Mouse (Mus musculus) CH12.LX (cell line): ENCODE results near the gene Ace. TPM values are rescaled to one million over a fixed set of nuclear protein-coding genes. Genes with fewer than 3 reads are reported as not detected.

ENCODE experiments used
- DNase-seq: peaks from one replicate; pipeline ENCODE4 v3.0.0-alpha.2; 2013; ENCODE audit errors: extremely low read depth
- H3K27ac ChIP-seq: 2 replicates; pipeline ENCODE4 v1.5.1; 2012; ENCODE audit warnings: low read depth, mild to moderate bottlenecking, control low read depth, moderate library complexity; ENCODE audit not compliant: insufficient read depth
- H3K27me3 ChIP-seq: replicated peaks from 2 replicates; pipeline ENCODE3; 2012; ENCODE audit warnings: inconsistent platforms
- H3K36me3 ChIP-seq, 2 experiments: replicated peaks in 1 of 2; 2 replicates each; pipeline versions ENCODE3 to v1.6.1; 2012; ENCODE audit warnings: inconsistent platforms in 1 of 2, low read length in 1 of 2, mild to moderate bottlenecking in 1 of 2, mixed read lengths in 1 of 2, moderate library complexity in 1 of 2; ENCODE audit not compliant: control insufficient read depth in 1 of 2, insufficient read depth in 1 of 2
- H3K4me1 ChIP-seq, 2 experiments: 2 replicates each; pipeline ENCODE4 v1.6.1; 2012; ENCODE audit warnings: inconsistent platforms in 1 of 2, moderate library complexity in 1 of 2; ENCODE audit not compliant: insufficient read depth in 2 of 2, control insufficient read depth in 1 of 2
- H3K4me2 ChIP-seq: 2 replicates; pipeline ENCODE4 v1.6.1; 2012; ENCODE audit warnings: low read depth, mild to moderate bottlenecking, control low read depth; ENCODE audit not compliant: poor library complexity, insufficient read depth, severe bottlenecking
- H3K4me3 ChIP-seq, 3 experiments: fragments of 150-350 bp in 1 of 3; sonication (generic) in 1 of 3; replicated peaks in 1 of 3; 2 replicates each; pipeline versions ENCODE3 to v1.5.1; 2011 to 2012; ENCODE audit warnings: low read depth in 2 of 3, low read length in 2 of 3, mild to moderate bottlenecking in 2 of 3, moderate library complexity in 2 of 3, control low read depth in 1 of 3, improper control_type of control experiment in 1 of 3, inconsistent platforms in 1 of 3, mixed read lengths in 1 of 3; ENCODE audit not compliant: poor library complexity in 1 of 3
- H3K79me2 ChIP-seq: replicated peaks from 2 replicates; pipeline ENCODE4 v1.6.1; 2012; ENCODE audit warnings: mild to moderate bottlenecking, moderate library complexity; ENCODE audit not compliant: control insufficient read depth, poor library complexity, insufficient read depth, severe bottlenecking; ENCODE audit errors: extremely low read depth
- H3K9ac ChIP-seq: 2 replicates; pipeline ENCODE4 v1.6.1; 2012; ENCODE audit warnings: low read depth, mild to moderate bottlenecking, control low read depth, moderate library complexity; ENCODE audit not compliant: insufficient read depth
- H3K9me3 ChIP-seq: replicated peaks from 2 replicates; pipeline ENCODE3; 2012; ENCODE audit warnings: low read length, inconsistent platforms, mixed read lengths
- CHD1 ChIP-seq: IDR thresholded peaks from 2 replicates; pipeline ENCODE4 v1.6.1; 2012; ENCODE audit warnings: low read depth, low read length, improper control_type of control experiment, inconsistent platforms
- CHD2 ChIP-seq: IDR thresholded peaks from 2 replicates; pipeline ENCODE4 v1.6.1; 2011; ENCODE audit warnings: low read length, improper control_type of control experiment
- E2F4 ChIP-seq: IDR thresholded peaks from 2 replicates; pipeline ENCODE4 v1.6.1; 2011; ENCODE audit warnings: low read depth, low read length, improper control_type of control experiment; ENCODE audit not compliant: insufficient replicate concordance
- EP300 ChIP-seq: IDR thresholded peaks from 2 replicates; pipeline ENCODE4 v1.6.1; 2011; ENCODE audit warnings: low read length, improper control_type of control experiment
- ETS1 ChIP-seq: conservative IDR thresholded peaks from 2 replicates; pipeline ENCODE4 v1.6.1; 2012; ENCODE audit warnings: low read depth, mild to moderate bottlenecking, inconsistent platforms, low read length, improper control_type of control experiment, moderate library complexity
- GABPA ChIP-seq: IDR thresholded peaks from 2 replicates; pipeline ENCODE4 v1.6.1; 2012; ENCODE audit warnings: low read depth, low read length, improper control_type of control experiment, inconsistent platforms; ENCODE audit not compliant: insufficient replicate concordance
- HCFC1 ChIP-seq: IDR thresholded peaks from 2 replicates; pipeline ENCODE4 v1.6.1; 2012; ENCODE audit warnings: low read depth, mild to moderate bottlenecking, inconsistent platforms, low read length, improper control_type of control experiment
- JUND ChIP-seq: conservative IDR thresholded peaks from 2 replicates; pipeline ENCODE4 v1.6.1; 2011; ENCODE audit warnings: low read depth, low read length, improper control_type of control experiment
- KAT2A ChIP-seq: IDR thresholded peaks from 2 replicates; pipeline ENCODE4 v1.6.1; 2012; ENCODE audit warnings: low read length, improper control_type of control experiment, inconsistent platforms; ENCODE audit not compliant: insufficient replicate concordance
- MAX ChIP-seq: IDR thresholded peaks from 2 replicates; pipeline ENCODE4 v1.6.1; 2011; ENCODE audit warnings: low read length, improper control_type of control experiment
- MAZ ChIP-seq: IDR thresholded peaks from 2 replicates; pipeline ENCODE4 v1.6.1; 2012; ENCODE audit warnings: low read depth, mild to moderate bottlenecking, inconsistent platforms, low read length, improper control_type of control experiment, moderate library complexity
- MXI1 ChIP-seq: IDR thresholded peaks from 2 replicates; pipeline ENCODE4 v1.6.1; 2011; ENCODE audit warnings: mild to moderate bottlenecking, low read depth, low read length, improper control_type of control experiment
- NELFE ChIP-seq: IDR thresholded peaks from 2 replicates; pipeline ENCODE4 v1.6.1; 2011; ENCODE audit warnings: low read depth, low read length, improper control_type of control experiment
- NRF1 ChIP-seq: IDR thresholded peaks from 2 replicates; pipeline ENCODE4 v1.6.1; 2014; ENCODE audit warnings: low read depth, mild to moderate bottlenecking, inconsistent platforms, low read length, improper control_type of control experiment, moderate library complexity
- PAX5 ChIP-seq: IDR thresholded peaks from 2 replicates; pipeline ENCODE4 v1.6.1; 2012; ENCODE audit warnings: low read length, inconsistent platforms, mixed read lengths
- RAD21 ChIP-seq: IDR thresholded peaks from 2 replicates; pipeline ENCODE4 v1.6.1; 2011; ENCODE audit warnings: low read depth, mild to moderate bottlenecking, low read length, improper control_type of control experiment, moderate library complexity
- SIN3A ChIP-seq: IDR thresholded peaks from 2 replicates; pipeline ENCODE4 v1.6.1; 2012; ENCODE audit warnings: low read length, improper control_type of control experiment, inconsistent platforms
- SMC3 ChIP-seq: IDR thresholded peaks from 2 replicates; pipeline ENCODE4 v1.6.1; 2011; ENCODE audit warnings: low read depth, low read length, improper control_type of control experiment
- ZKSCAN1 ChIP-seq: IDR thresholded peaks from 2 replicates; pipeline ENCODE4 v1.6.1; 2012; ENCODE audit warnings: low read depth, inconsistent platforms, low read length, improper control_type of control experiment, borderline replicate concordance
- ZMIZ1 ChIP-seq: IDR thresholded peaks from 2 replicates; pipeline ENCODE4 v1.6.1; 2012; ENCODE audit warnings: low read depth, mild to moderate bottlenecking, inconsistent platforms, low read length, improper control_type of control experiment
- ZNF384 ChIP-seq: IDR thresholded peaks from 2 replicates; pipeline ENCODE4 v1.6.1; 2012; ENCODE audit warnings: low read depth, low read length, improper control_type of control experiment, inconsistent platforms
- dilution Hi-C: fragments of 300-500 bp; cut with MboI; formaldehyde crosslinking; loops from 2 replicates; pipeline ENCODE4 v1.14.3; 2020; ENCODE audit warnings: low sequenced_read_pairs; ENCODE audit not compliant: extremely low pct_unique_long_range_greater_than_20kb, extremely low pct_ligation_motif_present
- in situ Hi-C: fragments of 300-500 bp; cut with MboI; formaldehyde crosslinking; loops from 3 replicates; pipeline ENCODE4 v1.14.3; 2019; ENCODE audit warnings: low sequenced_read_pairs, low pct_ligation_motif_present, low pct_unique_long_range_greater_than_20kb, mixed read lengths
- polyA plus RNA-seq: library from polyadenylated mRNA; unstranded; fragments of >175 nt; gene quantifications from 2 replicates; pipeline ENCODE4 v1.2.1, GENCODE M21; 2012; ENCODE audit warnings: low read depth; ENCODE audit not compliant: insufficient read length
- total RNA-seq, 2 experiments: library from RNA; depleted of rRNA; stranded (reverse); fragments of 300-350 nt in 1 of 2; fragments of >200 nt in 1 of 2; gene quantifications; 2 replicates each; pipeline ENCODE4 v1.2.3; 2012 to 2014

Gene Ace
- total and polyA plus RNA-seq, 3 experiments = 0.08 TPM; not detected in 2

GRCm38 (mm10) chr11:105934303-105934711 is 33.4 kb upstream of the Ace start:
- Histone ChIP-seq H3K9ac (no peak overlapping the region), H3K4me2 (no peak overlapping the region), H3K9me3 (no peaks in the 10 kb centered on the region), H3K4me3 (no peak overlapping the region)
- in situ Hi-C loops = loop anchor here (10.0 kb wide), 1 partner anchor 60 kb away; the partner anchor contains the start of gene Ace3
- no peak for TF ChIP-seq E2F4
- TF ChIP-seq HCFC1 = no peak
- no peak for TF ChIP-seq JUND
- no peak for TF ChIP-seq KAT2A
- TF ChIP-seq SIN3A = no peak
- no peak for TF ChIP-seq MAX
- TF ChIP-seq NRF1 = no peak
- no peak for TF ChIP-seq ZNF384
- no peak for TF ChIP-seq GABPA
- no peak for TF ChIP-seq ETS1
- TF ChIP-seq CHD1 = no peak
- TF ChIP-seq ZMIZ1 = no peak
- no peak for TF ChIP-seq CHD2
- TF ChIP-seq PAX5 = no peak
- TF ChIP-seq MAZ = no peak
- TF ChIP-seq NELFE = no peak
- TF ChIP-seq MXI1 = no peak
- TF ChIP-seq EP300 = no peak
- no peak for TF ChIP-seq RAD21
- no peak for TF ChIP-seq ZKSCAN1
- TF ChIP-seq, all 38 proteins: peak for 0
- H3K27me3 ChIP-seq = peaks cover 72% of the 10 kb centered on the region
- no peak for DNase-seq
- no peaks in the 10 kb centered on the region for H3K36me3 ChIP-seq
- H3K27ac ChIP-seq = no peak overlapping the region
- H3K79me2 ChIP-seq = no peaks in the 10 kb centered on the region
- no peaks in the 10 kb centered on the region for H3K4me1 ChIP-seq
- dilution Hi-C loops = loop anchor here (25.0 kb wide), 1 partner anchor 128 kb away; the partner anchor contains the start of gene Taco1

- H3K27me3 ChIP-seq = peaks cover 77% of the 10 kb centered on the region
- no peaks in the 10 kb centered on the region for H3K9me3 ChIP-seq
- in situ Hi-C loops = loop anchor here (10.0 kb wide), 1 partner anchor 60 kb away; the partner anchor contains the start of gene Ace3
- H3K4me1 ChIP-seq = no peaks in the 10 kb centered on the region
- H3K4me3 ChIP-seq = no peak overlapping the region
- H3K36me3 ChIP-seq = no peaks in the 10 kb centered on the region
- DNase-seq = no peak
- TF ChIP-seq SMC3 = no peak
- TF ChIP-seq, all 38 proteins: peak for 0
- H3K9ac ChIP-seq = no peak overlapping the region
- no peak overlapping the region for H3K27ac ChIP-seq
- H3K79me2 ChIP-seq = no peaks in the 10 kb centered on the region
- H3K4me2 ChIP-seq = no peak overlapping the region
- dilution Hi-C loops = loop anchor here (25.0 kb wide), 1 partner anchor 127 kb away; the partner anchor contains the start of gene Taco1
Measured at GRCm38 (mm10) chr11:105934816-105935215, 32.9 kb upstream of the Ace start.
